Comparison of ENCODE assay signal across 8 mouse cellular contexts in the genomic region with DNA sequence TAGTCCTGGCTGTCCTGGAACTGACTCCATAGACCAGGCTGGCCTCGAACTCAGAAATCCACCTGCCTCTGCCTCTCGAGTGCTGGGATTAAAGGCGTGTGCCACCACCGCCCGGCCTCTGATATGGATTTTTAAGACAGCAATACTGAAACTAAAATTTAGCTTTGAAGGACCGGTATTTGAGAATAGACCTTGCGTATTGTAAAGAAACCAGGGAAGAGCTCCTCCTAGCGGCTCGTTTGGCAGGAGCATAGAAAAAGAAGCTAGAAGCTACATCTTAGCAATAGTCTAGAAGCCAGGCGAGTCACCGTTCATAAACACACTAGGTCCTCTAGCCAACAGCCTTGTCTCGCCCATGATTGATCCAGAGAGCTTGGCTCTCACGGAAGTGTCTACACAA. TPM values are rescaled to one million over a fixed set of nuclear protein-coding genes. Genes with fewer than 3 reads are reported as not detected.
DNase-seq lines count a peak whose midpoint lies in the region; ATAC-seq lines count a peak whose summit lies in the region.

No protein-coding gene starts in this region.

- no peak overlapping the region for H3K4me3 ChIP-seq in liver, embryonic 11.5 days (ENCODE audit: low read depth, low read length)
- H3K4me3 ChIP-seq in embryonic facial prominence, embryonic 10.5 days, result no peak overlapping the region
- no peak overlapping the region for H3K4me3 ChIP-seq in limb, embryonic 10.5 days

- DNase-seq in liver, result peak; percentile 74
- DNase-seq in liver, embryonic 11.5 days (ENCODE audit: low spot score), result no peak
- peak; percentile 70 for DNase-seq in adrenal gland, adult 2 months
- peak; percentile 62 for DNase-seq in embryonic facial prominence, embryonic 10.5 days (ENCODE audit: low spot score)
- DNase-seq in heart, postnatal 4 days, result peak; percentile 79
- DNase-seq in limb, embryonic 10.5 days (ENCODE audit: low spot score), result peak; percentile 61
- peak; percentile 78 to 84 for DNase-seq in natural killer cell, adult 2 months (ENCODE audit: low spot score in 2 of 2)
- DNase-seq in thymus, postnatal 14 days, result peak; percentile 86

- H3K9ac ChIP-seq in liver, embryonic 11.5 days (ENCODE audit: low read depth, low read length), result no peak overlapping the region

- no peak overlapping the region for H3K27ac ChIP-seq in liver, embryonic 11.5 days (ENCODE audit: low read depth, low read length)
- no peak overlapping the region for H3K27ac ChIP-seq in embryonic facial prominence, embryonic 10.5 days (replicated peaks)
- no peak overlapping the region for H3K27ac ChIP-seq in limb, embryonic 10.5 days

- peaks cover 7% of the 10 kb centered on the region for H3K4me1 ChIP-seq in liver, embryonic 11.5 days (replicated peaks; ENCODE audit: control insufficient read depth, insufficient read depth, low read length)
- peaks cover 21% of the 10 kb centered on the region for H3K4me1 ChIP-seq in embryonic facial prominence, embryonic 10.5 days
- H3K4me1 ChIP-seq in limb, embryonic 10.5 days, result peaks cover 14% of the 10 kb centered on the region

- H3K4me2 ChIP-seq in liver, embryonic 11.5 days, result no peak overlapping the region

- WGBS in liver, embryonic 11.5 days, result 29% methylated on average over 13 of the region's 13 CpGs
- WGBS in embryonic facial prominence, embryonic 10.5 days, result 42% methylated on average over 13 of the region's 13 CpGs
- 45% methylated on average over 13 of the region's 13 CpGs for WGBS in limb, embryonic 10.5 days

- peaks cover 7% of the 10 kb centered on the region for H3K36me3 ChIP-seq in liver, embryonic 11.5 days (ENCODE audit: control insufficient read depth, insufficient read depth, low read length)
- peaks cover 28% of the 10 kb centered on the region for H3K36me3 ChIP-seq in embryonic facial prominence, embryonic 10.5 days (replicated peaks)
- peaks cover 23% of the 10 kb centered on the region for H3K36me3 ChIP-seq in limb, embryonic 10.5 days

- no peaks in the 10 kb centered on the region for H3K9me3 ChIP-seq in liver, embryonic 11.5 days (ENCODE audit: control insufficient read depth, low read length)
- no peaks in the 10 kb centered on the region for H3K9me3 ChIP-seq in embryonic facial prominence, embryonic 10.5 days
- H3K9me3 ChIP-seq in limb, embryonic 10.5 days (replicated peaks), result no peaks in the 10 kb centered on the region

- no peak for ATAC-seq in liver, embryonic 11.5 days (replicated peaks; ENCODE audit: low FRiP score)

- H3K27me3 ChIP-seq in liver, embryonic 11.5 days (replicated peaks; ENCODE audit: control insufficient read depth, insufficient read depth, low read length), result no peaks in the 10 kb centered on the region
- H3K27me3 ChIP-seq in embryonic facial prominence, embryonic 10.5 days (replicated peaks; ENCODE audit: low read depth, poor library complexity, severe bottlenecking), result no peaks in the 10 kb centered on the region
- no peaks in the 10 kb centered on the region for H3K27me3 ChIP-seq in limb, embryonic 10.5 days (ENCODE audit: low read depth, poor library complexity, severe bottlenecking)

RNA-seq across cellular contexts. Expression of gene Bsn, which starts 12.8 kb away (rescaled TPM):
- 5.2 and 5.7 TPM in 2 replicates for polyA plus RNA-seq in liver, embryonic 11.5 days (2014; fragmentation: Nextera tagmentation; extraction: Ambion mirVana)
- 1 to 10 TPM; 5.0 to 5.2 TPM for total RNA-seq in adrenal gland, adult 2 months (2021)
- 4.1 and 4.3 TPM in 2 replicates for polyA plus RNA-seq in adrenal gland, adult 2 months (2012; rRNA removed)
- 1.4 and 1.7 TPM in 2 replicates for polyA plus RNA-seq in embryonic facial prominence, embryonic 10.5 days (2016; fragmentation: Nextera tagmentation; extraction: Ambion mirVana)
- under 1 TPM; 0.07 to 0.11 TPM for total RNA-seq in heart, postnatal 4 days (2021)
- 1.7 TPM in 2 replicates for polyA plus RNA-seq in limb, embryonic 10.5 days (2016; fragmentation: Nextera tagmentation; extraction: Ambion mirVana)
